Mouse (Mus musculus) embryonic fibroblast, embryonic 13.5 days (primary cell): ENCODE data around the gene Gramd1b.

Experiments
- CTCF ChIP-seq: IDR thresholded peaks from 2 replicates; pipeline ENCODE4 v1.5.1; 2011; ENCODE audit warnings: mild to moderate bottlenecking, control low read depth, low read length, moderate library complexity, borderline replicate concordance; ENCODE audit not compliant: insufficient read depth
- POLR2A ChIP-seq: IDR thresholded peaks from 2 replicates; pipeline ENCODE4 v1.6.1; 2011; ENCODE audit warnings: low read depth, mild to moderate bottlenecking, control low read depth, low read length, moderate library complexity

DNA sequence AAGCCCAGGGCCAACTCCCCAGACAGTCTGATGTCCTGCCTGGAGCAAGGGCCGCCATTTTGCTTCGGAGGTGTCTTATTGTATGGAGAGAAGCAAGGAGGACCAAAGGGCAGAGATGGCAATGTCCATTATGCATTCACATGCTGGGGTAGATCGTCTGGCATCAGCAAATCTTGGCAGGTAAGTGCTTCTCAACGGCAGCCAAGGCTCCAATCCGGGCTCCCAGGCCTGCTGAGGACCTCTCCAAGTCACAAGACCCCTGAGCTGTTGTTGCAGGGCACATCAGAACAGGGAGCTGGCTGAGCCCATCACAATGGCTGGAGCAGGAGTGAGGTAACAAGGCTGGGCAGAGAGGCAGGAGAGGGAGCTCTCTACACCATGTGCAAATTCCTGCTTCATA, 237.4 kb downstream of the Gramd1b start:
- TF ChIP-seq CTCF (no peak), POLR2A (no peak)
